Mouse (Mus musculus): Measurements from ENCODE around the gene Mas1.

GRCm38 (mm10) chr17:12897674-12898073 is 29.7 kb upstream of the Mas1 start:
- TF ChIP-seq TCF12 (IDR thresholded peaks at IDR 0.05; ENCODE audit: insufficient read depth, poor library complexity, severe bottlenecking) (no peak), POLR2AphosphoS2 (IDR thresholded peaks at IDR 0.05; ENCODE audit: insufficient read length, low read depth) (no peak), POLR2A (IDR thresholded peaks at IDR 0.05; ENCODE audit: insufficient read length, low read depth) (no peak), MAX (IDR thresholded peaks at IDR 0.05; ENCODE audit: low read depth) (no peak), USF1 (IDR thresholded peaks at IDR 0.05; ENCODE audit: low read depth) (no peak), CEBPB (IDR thresholded peaks at IDR 0.05; ENCODE audit: insufficient read depth, poor library complexity, severe bottlenecking) (no peak), MYOD1 (IDR thresholded peaks at IDR 0.05; ENCODE audit: control insufficient read depth in 1 of 3, insufficient read length in 2 of 3, low read depth in 2 of 3) (no peak), E2F4 (IDR thresholded peaks at IDR 0.05; ENCODE audit: insufficient read depth) (no peak)

Data from myocyte (in vitro differentiated cells).